ENCODE assay signal across 24 mouse cellular contexts in the genomic region with DNA sequence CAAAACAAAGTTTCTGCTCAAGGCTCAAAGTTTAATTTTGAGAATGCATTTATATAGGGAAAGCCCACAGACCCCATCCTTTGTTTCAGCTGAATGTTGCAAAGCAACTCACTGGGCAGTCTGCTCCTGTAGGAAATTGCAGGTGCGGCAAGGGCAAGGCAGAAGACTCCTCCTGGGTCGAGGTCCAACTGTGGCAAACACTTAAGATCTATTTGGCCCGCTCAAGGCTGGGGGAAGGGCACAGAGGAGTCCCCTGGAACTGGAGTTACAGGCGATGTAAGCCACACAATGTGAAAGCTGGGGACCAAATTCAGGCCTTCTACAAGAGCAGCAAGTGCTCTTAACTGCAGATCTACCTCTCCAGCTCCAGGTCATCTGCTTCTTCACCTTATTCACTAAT. TPM values are rescaled to one million over a fixed set of nuclear protein-coding genes. Genes with fewer than 3 reads are reported as not detected.
DNase-seq lines count a peak whose midpoint lies in the region; ATAC-seq lines count a peak whose summit lies in the region.
"Had no signal": no experiment of that assay in that cellular context is flagged by ENCODE, and none has a peak within 500 bp of the region (broad histone marks: within the 10 kb centered on the region; RNA-seq: fewer than 3 reads in every experiment).

No protein-coding gene starts in this region.

- no peak for ATAC-seq in kidney, embryonic 16.5 days (ENCODE audit: low FRiP score, low TSS enrichment)
- ATAC-seq: activated CD4-positive, CD25-positive, alpha-beta regulatory T cell, adult 4 months; forebrain, embryonic 15.5 days; Patski had no signal

- no peaks in the 10 kb centered on the region for H3K27me3 ChIP-seq in kidney, embryonic 16.5 days (ENCODE audit: insufficient read depth, low read length)
- H3K27me3 ChIP-seq: CH12.LX; embryonic facial prominence, embryonic 12.5 days; forebrain, embryonic 15.5 days; heart, embryonic 15.5 days; Patski had no signal

- no peak overlapping the region for H3K9ac ChIP-seq in kidney, embryonic 16.5 days (replicated peaks; ENCODE audit: low read length)
- H3K9ac ChIP-seq: embryonic facial prominence, embryonic 12.5 days; forebrain, embryonic 15.5 days; heart, embryonic 15.5 days; hindbrain, embryonic 14.5 days had no signal

- WGBS in kidney, embryonic 16.5 days = 58% methylated on average over 4 of the region's 4 CpGs

- no peak overlapping the region for H3K4me3 ChIP-seq in kidney, embryonic 16.5 days (ENCODE audit: low read length)
- H3K4me3 ChIP-seq: embryonic facial prominence, embryonic 12.5 days; forebrain, embryonic 15.5 days; heart, adult 2 months; heart, embryonic 15.5 days; hindbrain, embryonic 10.5 days had no signal

- H3K4me1 ChIP-seq in kidney, embryonic 16.5 days (ENCODE audit: insufficient read depth, low read length) = peaks cover 7% of the 10 kb centered on the region

- H3K4me2 ChIP-seq in kidney, embryonic 16.5 days (replicated peaks; ENCODE audit: low read depth, low read length) = no peak overlapping the region
- H3K4me2 ChIP-seq: embryonic facial prominence, embryonic 12.5 days; forebrain, embryonic 15.5 days; heart, embryonic 11.5 days; heart, embryonic 15.5 days; hindbrain, embryonic 14.5 days had no signal

- DNase-seq in kidney, adult 18-20 months = peak; percentile 47
- DNase-seq in kidney, adult 8-10 months = peak; percentile 61 to 74
- peak; percentile 45 for DNase-seq in kidney, postnatal 10 days
- peak; percentile 12 to 45 for DNase-seq in kidney, postnatal 4 days
- no peak for DNase-seq in right cerebral cortex, postnatal 10 days (ENCODE audit: low spot score in 2 of 2)
- no peak for DNase-seq in urinary bladder, postnatal 10 days (ENCODE audit: low spot score)
- DNase-seq: adrenal gland, adult 2 months; adrenal gland, postnatal 36 days; cerebellum, adult 2 months; cerebellum, postnatal 25 days; gastrocnemius, postnatal 10 days; heart, adult 2 months; heart, postnatal 14 days had no signal

- peaks cover 8% of the 10 kb centered on the region; the same call in 1 of the 2 replicates for H3K9me3 ChIP-seq in kidney, embryonic 16.5 days (ENCODE audit: low read length)
- H3K9me3 ChIP-seq: forebrain, embryonic 15.5 days; heart, embryonic 15.5 days had no signal

- peaks cover 9% of the 10 kb centered on the region; the same call in 1 of the 2 replicates for H3K36me3 ChIP-seq in kidney, embryonic 16.5 days (ENCODE audit: insufficient read depth, low read length)

- H3K27ac ChIP-seq in kidney, embryonic 16.5 days (ENCODE audit: low read length) = no peak overlapping the region
- H3K27ac ChIP-seq: embryonic facial prominence, embryonic 12.5 days; forebrain, embryonic 15.5 days; heart, adult 2 months; heart, embryonic 15.5 days; hindbrain, embryonic 10.5 days; hindbrain, embryonic 14.5 days had no signal

RNA-seq across cellular contexts. Expression of a gene that starts 2.9 kb away (rescaled TPM):
- 12.9 and 14.0 TPM in 2 replicates for polyA plus RNA-seq in kidney, embryonic 16.5 days (2015; fragmentation: Nextera tagmentation; extraction: Ambion mirVana)

RNA-seq across cellular contexts. Expression of a gene that starts 30.6 kb away (rescaled TPM):
- 319 and 335 TPM in 2 replicates for polyA plus RNA-seq in kidney, embryonic 16.5 days (2015; fragmentation: Nextera tagmentation; extraction: Ambion mirVana)

RNA-seq across cellular contexts. Expression of a gene that starts 30.9 kb away (rescaled TPM):
- 0.96 and 1.6 TPM in 2 replicates for polyA plus RNA-seq in kidney, embryonic 16.5 days (2015; fragmentation: Nextera tagmentation; extraction: Ambion mirVana)
- polyA plus RNA-seq: activated CD4-positive, CD25-positive, alpha-beta regulatory T cell, adult 4 months; adrenal gland, adult 2 months; cerebellum, adult 2 months; cortical plate, adult 2 months; heart, adult 2 months had no signal

RNA-seq across cellular contexts. Expression of a gene that starts 56.4 kb away (rescaled TPM):
- polyA plus RNA-seq in kidney, embryonic 16.5 days (2015; fragmentation: Nextera tagmentation; extraction: Ambion mirVana) = 35.4 and 37.9 TPM in 2 replicates

Comparison
In these comparisons a context has a peak if more than half of its experiments do, and no peak if none do; other contexts are left out.
1. DNase-seq: peak in kidney, adult 18-20 months (single experiment), kidney, adult 8-10 months (2 of 2), kidney, postnatal 10 days (single experiment) and kidney, postnatal 4 days (2 of 2); none in right cerebral cortex, postnatal 10 days (0 of 2) and urinary bladder, postnatal 10 days (single experiment).